Mouse (Mus musculus) hindbrain, embryonic 11.5 days (tissue): ENCODE measurements around the gene Strada. TPM values are rescaled to one million over a fixed set of nuclear protein-coding genes. Genes with fewer than 3 reads are reported as not detected.

Experiments
- ATAC-seq: fragments of 200-750 bp; cut with Nextera tagmentation; 2 replicates; pipeline ENCODE4 v1.8.0; 2017; ENCODE audit warnings: mild to moderate bottlenecking, moderate TSS enrichment, moderate library complexity; ENCODE audit not compliant: low FRiP score
- DNase-seq: peaks from one replicate; pipeline ENCODE4 v3.0.0-alpha.2; 2015; ENCODE audit warnings: low spot score
- H3K27ac ChIP-seq: fragments of 300-500 bp; sonication (generic); 2 replicates; pipeline ENCODE4 v1.5.1; 2014; ENCODE audit warnings: mild to moderate bottlenecking, low read depth, low read length
- H3K27me3 ChIP-seq: fragments of 300-500 bp; sonication (generic); 2 replicates; pipeline ENCODE4 v1.6.1; 2014; ENCODE audit warnings: mild to moderate bottlenecking, low read length, moderate library complexity, mixed read lengths; ENCODE audit not compliant: control insufficient read depth, insufficient read depth
- H3K36me3 ChIP-seq: fragments of 300-500 bp; sonication (generic); 2 replicates; pipeline ENCODE4 v1.6.1; 2014; ENCODE audit warnings: mild to moderate bottlenecking, low read length, moderate library complexity, mixed read lengths; ENCODE audit not compliant: control insufficient read depth, insufficient read depth
- H3K4me1 ChIP-seq: fragments of 300-500 bp; sonication (generic); replicated peaks from 2 replicates; pipeline ENCODE4 v1.6.1; 2014; ENCODE audit warnings: low read length, mixed read lengths; ENCODE audit not compliant: control insufficient read depth, insufficient read depth
- H3K4me2 ChIP-seq: fragments of 300-500 bp; sonication (generic); replicated peaks from 2 replicates; pipeline ENCODE4 v1.6.1; 2014; ENCODE audit warnings: mild to moderate bottlenecking, low read depth, low read length
- H3K4me3 ChIP-seq: fragments of 300-500 bp; sonication (generic); 2 replicates; pipeline ENCODE4 v1.5.1; 2014; ENCODE audit warnings: low read depth, low read length
- H3K9ac ChIP-seq: fragments of 300-500 bp; sonication (generic); 2 replicates; pipeline ENCODE4 v1.6.1; 2014; ENCODE audit warnings: low read depth, low read length
- H3K9me3 ChIP-seq: fragments of 300-500 bp; sonication (generic); 2 replicates; pipeline ENCODE4 v1.6.1; 2016; ENCODE audit warnings: low read length; ENCODE audit not compliant: control insufficient read depth
- WGBS: fragments of 180-500 bp; shearing (Covaris S2); extraction: QIAGEN DNeasy Blood & Tissue Kit; methylation state at CpG from one replicate; pipeline ENCODE4 v1.1.7; 2014; 5-methylcytosine and 5-hydroxymethylcytosine counted together
- polyA plus RNA-seq: library from polyadenylated mRNA; unstranded; fragments of >200 nt; fragmentation: Nextera tagmentation; extraction: Ambion mirVana; gene quantifications from 2 replicates; pipeline ENCODE4 v1.2.1, GENCODE M21; 2014

Strada gene
- polyA plus RNA-seq, 1 experiment from 2014 or later: 36.4 TPM

GRCm38 (mm10) chr11:106155761-106156160 lies 46.2 kb downstream of the Strada start:
- H3K4me2 ChIP-seq: no peak overlapping the region
- 84% methylated on average over 3 of the region's 3 CpGs for WGBS
- no peak overlapping the region for H3K9ac ChIP-seq
- ATAC-seq: no peak
- H3K4me1 ChIP-seq: peaks cover 14% of the 10 kb centered on the region
- H3K36me3 ChIP-seq: peaks cover 5% of the 10 kb centered on the region
- no peaks in the 10 kb centered on the region for H3K27me3 ChIP-seq
- no peak for DNase-seq
- H3K4me3 ChIP-seq: no peak overlapping the region
- H3K27ac ChIP-seq: no peak overlapping the region
- H3K9me3 ChIP-seq: no peaks in the 10 kb centered on the region

DNA sequence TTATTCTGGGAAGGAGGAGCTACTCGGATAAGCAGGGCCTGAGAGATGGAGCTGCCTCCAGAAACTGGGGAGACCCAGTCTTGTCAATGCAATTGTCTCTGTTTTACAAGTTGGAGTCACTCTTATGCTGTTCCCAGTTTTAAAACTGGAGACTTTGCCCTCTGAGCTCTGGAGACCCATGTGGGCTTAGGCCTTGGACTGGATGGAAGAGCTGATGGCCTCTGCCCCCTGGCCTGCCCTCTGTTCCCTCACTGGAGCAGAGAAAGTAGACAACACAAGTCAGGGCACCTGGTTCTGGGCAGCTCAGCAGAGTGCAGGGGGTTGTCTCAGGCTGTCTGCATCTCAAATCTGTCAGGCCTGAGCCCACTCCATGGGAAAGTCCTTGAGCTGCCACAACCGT lies 47.2 kb downstream of the Strada start:
- H3K9me3 ChIP-seq: no peaks in the 10 kb centered on the region
- H3K4me2 ChIP-seq: no peak overlapping the region
- no peak overlapping the region for H3K27ac ChIP-seq
- H3K4me1 ChIP-seq: peaks cover 13% of the 10 kb centered on the region
- H3K36me3 ChIP-seq: peaks cover 10% of the 10 kb centered on the region
- 70% methylated on average over 2 of the region's 2 CpGs for WGBS
- DNase-seq (no peak), ATAC-seq (no peak)
- H3K27me3 ChIP-seq: no peaks in the 10 kb centered on the region
- H3K9ac ChIP-seq: no peak overlapping the region
- no peak overlapping the region for H3K4me3 ChIP-seq

GRCm38 (mm10) chr11:106154091-106154490 lies 47.9 kb downstream of the Strada start:
- Histone ChIP-seq H3K27ac (no peak overlapping the region; the same call in 1 of the 2 replicates), H3K36me3 (peaks cover 14% of the 10 kb centered on the region)
- 80% methylated on average over 5 of the region's 5 CpGs for WGBS

GRCm38 (mm10) chr11:106152132-106152531 lies 49.8 kb downstream of the Strada start:
- no peak overlapping the region for H3K9ac ChIP-seq
- DNase-seq (no peak), ATAC-seq (no peak)
- H3K4me3 ChIP-seq: no peak overlapping the region
- 80% methylated on average over 8 of the region's 8 CpGs for WGBS
- H3K27ac ChIP-seq: no peak overlapping the region
- no peaks in the 10 kb centered on the region for H3K27me3 ChIP-seq
- no peak overlapping the region for H3K4me2 ChIP-seq
- H3K9me3 ChIP-seq: no peaks in the 10 kb centered on the region
- H3K36me3 ChIP-seq: peaks cover 14% of the 10 kb centered on the region
- no peaks in the 10 kb centered on the region for H3K4me1 ChIP-seq

More at GRCm38 (mm10) chr11:106154091-106154490, 47.9 kb downstream of the Strada start:
- H3K4me2 ChIP-seq: no peak overlapping the region
- no peaks in the 10 kb centered on the region for H3K27me3 ChIP-seq
- H3K4me3 ChIP-seq: no peak overlapping the region
- ATAC-seq: no peak
- H3K9ac ChIP-seq: no peak overlapping the region
- H3K4me1 ChIP-seq: peaks cover 12% of the 10 kb centered on the region
- no peaks in the 10 kb centered on the region for H3K9me3 ChIP-seq
- no peak for DNase-seq

DNA sequence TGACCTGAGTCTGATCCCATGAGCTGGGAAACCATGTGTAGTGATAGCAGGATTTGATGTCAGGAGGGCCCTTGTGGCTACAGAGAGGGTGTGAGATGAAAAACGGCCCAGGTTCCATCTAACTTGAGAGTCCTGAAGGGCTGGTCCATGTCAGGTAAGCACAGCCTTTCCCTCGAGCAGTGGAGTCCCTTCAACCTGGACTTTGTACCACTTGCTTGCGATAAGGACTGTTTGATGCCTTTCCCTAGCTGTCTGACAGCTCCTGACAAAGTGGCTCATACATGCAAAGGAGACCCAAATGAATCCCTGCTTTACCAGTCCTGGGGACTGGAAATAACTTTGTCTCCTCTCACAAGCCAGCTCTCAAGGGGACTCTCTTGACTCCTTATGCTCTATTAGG lies 50.7 kb downstream of the Strada start:
- no peak overlapping the region for H3K4me2 ChIP-seq
- H3K9ac ChIP-seq: no peak overlapping the region
- WGBS: 92% methylated on average over 3 of the region's 3 CpGs
- ATAC-seq: no peak
- no peaks in the 10 kb centered on the region for H3K9me3 ChIP-seq
- DNase-seq: no peak
- no peak overlapping the region for H3K4me3 ChIP-seq
- H3K36me3 ChIP-seq: peaks cover 14% of the 10 kb centered on the region
- no peaks in the 10 kb centered on the region for H3K4me1 ChIP-seq
- no peaks in the 10 kb centered on the region for H3K27me3 ChIP-seq
- H3K27ac ChIP-seq: no peak overlapping the region

GRCm38 (mm10) chr11:106134580-106135528 lies 67.1 kb downstream of the Strada start:
- H3K4me1 ChIP-seq: 0 out of 2 replicates have a peak, but pooled peaks cover 3% of the 10 kb centered on the region
- no peak overlapping the region for H3K9ac ChIP-seq
- ATAC-seq (no peak), DNase-seq (peak; percentile 38)
- H3K27ac ChIP-seq: peak overlapping the region; percentile 72
- 36% methylated on average over 8 of the region's 8 CpGs for WGBS
- no peak overlapping the region for H3K4me3 ChIP-seq
- H3K4me2 ChIP-seq: no peak overlapping the region
- H3K9me3 ChIP-seq: no peaks in the 10 kb centered on the region
- 0 out of 2 replicates have a peak, but pooled peaks cover 2% of the 10 kb centered on the region for H3K36me3 ChIP-seq
- H3K27me3 ChIP-seq: no peaks in the 10 kb centered on the region

GRCm38 (mm10) chr11:106132516-106132915 lies 69.5 kb downstream of the Strada start:
- no peak overlapping the region for H3K9ac ChIP-seq
- H3K4me1 ChIP-seq: 0 out of 2 replicates have a peak, but pooled peaks cover 3% of the 10 kb centered on the region
- no peak for ATAC-seq
- no peak overlapping the region for H3K4me2 ChIP-seq
- H3K9me3 ChIP-seq: no peaks in the 10 kb centered on the region
- no peak overlapping the region for H3K27ac ChIP-seq
- no peak for DNase-seq
- WGBS: 91% methylated on average over 5 of the region's 5 CpGs
- no peaks in the 10 kb centered on the region for H3K27me3 ChIP-seq
- H3K4me3 ChIP-seq: no peak overlapping the region
- 0 out of 2 replicates have a peak, but pooled peaks cover 2% of the 10 kb centered on the region for H3K36me3 ChIP-seq

DNA sequence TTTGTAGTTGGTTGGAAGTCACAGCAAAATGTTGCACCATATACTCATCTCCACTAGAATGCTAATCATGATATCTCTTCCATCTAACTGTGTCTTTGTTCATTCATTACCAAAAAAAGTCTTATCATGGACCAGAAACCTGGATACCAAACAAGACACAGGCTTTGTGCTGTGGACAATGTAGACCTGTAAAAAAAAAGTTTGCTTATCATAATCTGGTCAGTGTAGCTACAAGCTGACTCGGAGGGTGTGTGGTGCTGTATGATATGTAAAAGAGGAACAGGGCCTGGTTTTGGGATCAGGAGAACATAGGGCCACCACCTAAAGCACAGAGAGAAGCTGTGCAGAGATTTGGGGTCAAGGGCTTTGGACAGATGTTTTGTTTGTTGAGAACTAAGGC lies 72.5 kb downstream of the Strada start:
- H3K9ac ChIP-seq: no peak overlapping the region
- 0 out of 2 replicates have a peak, but pooled peaks cover 2% of the 10 kb centered on the region for H3K36me3 ChIP-seq
- H3K4me3 ChIP-seq: no peak overlapping the region
- no peak overlapping the region for H3K4me2 ChIP-seq
- DNase-seq (no peak), ATAC-seq (no peak)
- no peak overlapping the region for H3K27ac ChIP-seq
- H3K9me3 ChIP-seq: no peaks in the 10 kb centered on the region
- no peaks in the 10 kb centered on the region for H3K4me1 ChIP-seq
- H3K27me3 ChIP-seq: no peaks in the 10 kb centered on the region
- WGBS: 95% methylated on average over 1 of the region's 1 CpGs
